Mouse (Mus musculus) embryonic facial prominence, embryonic 11.5 days (tissue): ENCODE measurements around the gene Wdr73. TPM values are rescaled to one million over a fixed set of nuclear protein-coding genes. Genes with fewer than 3 reads are reported as not detected.

ENCODE experiments used
- ATAC-seq: fragments of 200-750 bp; cut with Nextera tagmentation; replicated peaks from 2 replicates; pipeline ENCODE4 v1.8.0; 2017; ENCODE audit warnings: low read depth; ENCODE audit not compliant: insufficient number of reproducible peaks, low FRiP score, low TSS enrichment
- DNase-seq: peaks from one replicate; pipeline ENCODE4 v3.0.0-alpha.2; 2015; ENCODE audit warnings: low spot score
- H3K27ac ChIP-seq: fragments of 300-500 bp; sonication (generic); replicated peaks from 2 replicates; pipeline ENCODE4 v1.5.1; 2014; ENCODE audit warnings: mild to moderate bottlenecking, low read depth, low read length, control low read depth
- H3K27me3 ChIP-seq: fragments of 300-500 bp; sonication (generic); 2 replicates; pipeline ENCODE4 v1.6.1; 2014; ENCODE audit warnings: mild to moderate bottlenecking, low read length, moderate library complexity, mixed read lengths; ENCODE audit not compliant: control insufficient read depth, insufficient read depth
- H3K36me3 ChIP-seq: fragments of 300-500 bp; sonication (generic); replicated peaks from 2 replicates; pipeline ENCODE4 v1.6.1; 2014; ENCODE audit warnings: low read depth, mild to moderate bottlenecking, low read length, moderate library complexity, mixed read lengths; ENCODE audit not compliant: control insufficient read depth, insufficient read depth
- H3K4me1 ChIP-seq: fragments of 300-500 bp; sonication (generic); 2 replicates; pipeline ENCODE4 v1.6.1; 2014; ENCODE audit warnings: low read length, mixed read lengths; ENCODE audit not compliant: control insufficient read depth, insufficient read depth
- H3K4me2 ChIP-seq: fragments of 300-500 bp; sonication (generic); 2 replicates; pipeline ENCODE4 v1.6.1; 2014; ENCODE audit warnings: low read depth, mild to moderate bottlenecking, control low read depth, low read length, moderate library complexity
- H3K4me3 ChIP-seq: fragments of 300-500 bp; sonication (generic); 2 replicates; pipeline ENCODE4 v1.5.1; 2014; ENCODE audit warnings: low read depth, low read length, control low read depth
- H3K9ac ChIP-seq: fragments of 300-500 bp; sonication (generic); replicated peaks from 2 replicates; pipeline ENCODE4 v1.6.1; 2014; ENCODE audit warnings: mild to moderate bottlenecking, control low read depth, low read length
- H3K9me3 ChIP-seq: fragments of 300-500 bp; sonication (generic); replicated peaks from 2 replicates; pipeline ENCODE4 v1.6.1; 2016; ENCODE audit warnings: mild to moderate bottlenecking, low read length, inconsistent platforms, mixed read lengths; ENCODE audit not compliant: control insufficient read depth
- WGBS: fragments of 180-500 bp; shearing (Covaris S2); extraction: QIAGEN DNeasy Blood & Tissue Kit; methylation state at CpG from one replicate; pipeline ENCODE4 v1.1.7; 2014; 5-methylcytosine and 5-hydroxymethylcytosine counted together
- polyA plus RNA-seq: library from polyadenylated mRNA; unstranded; fragments of >200 nt; fragmentation: Nextera tagmentation; extraction: Ambion mirVana; gene quantifications from 2 replicates; pipeline ENCODE4 v1.2.1, GENCODE M21; 2014

Wdr73 gene
- polyA plus RNA-seq, 1 experiment from 2014 or later = 33.0 TPM

DNA sequence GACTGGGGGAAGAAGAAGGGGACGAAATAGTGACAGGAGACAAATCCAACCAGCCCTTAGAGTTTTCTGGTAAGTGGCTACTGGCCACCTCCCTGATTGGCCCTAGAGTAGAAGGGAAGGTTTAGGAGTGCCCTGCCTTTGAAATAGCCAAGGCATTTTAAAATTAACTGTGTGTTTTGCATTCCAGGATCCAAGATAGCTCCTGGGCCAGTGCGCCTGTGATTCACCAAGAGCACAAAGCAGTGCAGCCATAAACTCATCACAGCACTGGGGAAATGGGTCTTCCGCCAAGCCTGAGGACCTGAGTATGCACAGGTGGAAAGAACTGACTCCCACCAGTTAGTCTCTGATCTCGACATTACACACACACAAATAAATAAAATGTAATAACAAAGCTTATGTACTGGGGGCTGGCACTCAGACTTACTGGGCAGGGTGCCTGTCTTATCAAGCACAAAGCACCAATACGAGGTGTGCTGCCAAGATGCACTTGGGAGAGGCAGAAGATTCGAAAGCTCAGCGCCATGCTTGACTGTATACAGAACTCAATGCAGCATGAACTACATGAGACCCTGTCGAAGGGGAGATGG lies 30.6 kb upstream of the Wdr73 start:
- no peaks in the 10 kb centered on the region for H3K4me1 ChIP-seq
- no peak overlapping the region for H3K27ac ChIP-seq
- no peak overlapping the region for H3K4me2 ChIP-seq
- H3K9me3 ChIP-seq = no peaks in the 10 kb centered on the region
- H3K36me3 ChIP-seq = peaks cover 2% of the 10 kb centered on the region; the same call in 1 of the 2 replicates
- H3K4me3 ChIP-seq = no peak overlapping the region
- WGBS = 90% methylated on average over 8 of the region's 8 CpGs
- DNase-seq (no peak), ATAC-seq (no peak)
- H3K9ac ChIP-seq = no peak overlapping the region
- H3K27me3 ChIP-seq = no peaks in the 10 kb centered on the region

DNA sequence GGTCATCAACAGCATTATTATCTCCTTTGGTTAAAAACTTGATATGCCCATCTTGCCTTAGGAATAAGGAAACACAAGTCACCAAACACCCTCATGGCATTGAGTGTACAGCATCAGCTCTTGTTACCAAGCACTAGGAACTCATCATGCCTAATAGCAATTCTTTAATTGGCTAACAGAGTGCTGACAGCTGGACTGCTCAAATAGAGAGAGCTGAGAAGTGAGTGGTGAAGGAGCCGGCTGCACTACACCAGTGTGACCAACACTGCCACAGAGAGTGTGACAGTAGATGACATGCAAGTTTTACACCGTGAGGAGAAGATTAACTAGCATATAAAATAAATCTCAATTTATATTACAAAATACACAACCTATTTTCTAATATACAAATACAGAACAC lies 22.1 kb upstream of the Wdr73 start:
- Histone ChIP-seq H3K4me1 (no peaks in the 10 kb centered on the region), H3K27ac (no peak overlapping the region), H3K9ac (no peak overlapping the region), H3K4me2 (no peak overlapping the region), H3K9me3 (no peaks in the 10 kb centered on the region), H3K27me3 (no peaks in the 10 kb centered on the region), H3K36me3 (peaks cover 7% of the 10 kb centered on the region), H3K4me3 (no peak overlapping the region)
- 89% methylated on average over 2 of the region's 2 CpGs for WGBS
- DNase-seq (no peak), ATAC-seq (no peak)

GRCm38 (mm10) chr7:80919647-80920008 lies 18.6 kb upstream of the Wdr73 start:
- H3K4me3 ChIP-seq = no peak overlapping the region
- 92% methylated on average over 5 of the region's 5 CpGs for WGBS
- H3K27ac ChIP-seq = no peak overlapping the region
- H3K9me3 ChIP-seq = no peaks in the 10 kb centered on the region
- no peaks in the 10 kb centered on the region for H3K4me1 ChIP-seq
- DNase-seq = no peak
- no peaks in the 10 kb centered on the region for H3K27me3 ChIP-seq
- H3K36me3 ChIP-seq = peaks cover 6% of the 10 kb centered on the region
- no peak for ATAC-seq
- no peak overlapping the region for H3K9ac ChIP-seq
- no peak overlapping the region for H3K4me2 ChIP-seq

DNA sequence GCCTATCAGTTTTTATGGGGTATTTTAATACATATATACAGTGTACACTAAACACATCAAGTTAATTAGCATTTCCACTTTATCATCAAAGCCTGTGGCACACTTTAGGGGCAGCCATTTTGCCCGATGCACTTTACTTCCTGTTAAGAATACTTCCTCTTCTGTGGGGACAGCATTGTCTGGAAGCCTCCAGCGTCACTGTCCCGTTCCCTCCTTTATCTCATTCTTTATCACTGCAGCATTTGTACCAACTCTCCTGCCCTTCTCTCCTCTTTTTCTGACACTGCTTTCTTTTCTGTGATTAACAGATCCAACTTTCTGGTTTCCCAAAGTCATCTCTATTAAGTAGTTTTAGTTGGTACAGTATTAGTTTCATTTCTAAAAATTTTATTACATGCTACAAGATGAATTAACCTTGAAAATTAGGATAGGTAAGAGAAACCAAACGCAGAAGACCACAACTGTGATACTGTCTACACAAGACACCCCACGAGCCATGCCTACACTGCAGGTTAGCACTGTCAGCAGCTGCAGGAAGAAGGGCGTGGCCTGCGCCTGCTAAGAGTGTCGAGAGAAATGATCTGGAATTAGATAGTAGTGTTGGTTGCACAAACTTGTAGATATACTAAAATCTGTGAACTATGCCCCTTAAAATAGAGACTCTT lies 18.0 kb upstream of the Wdr73 start:
- H3K4me1 ChIP-seq = no peaks in the 10 kb centered on the region
- H3K36me3 ChIP-seq = peaks cover 6% of the 10 kb centered on the region
- H3K27me3 ChIP-seq = no peaks in the 10 kb centered on the region
- H3K9ac ChIP-seq = no peak overlapping the region
- ATAC-seq (no peak), DNase-seq (no peak)
- no peak overlapping the region for H3K4me2 ChIP-seq
- WGBS = 86% methylated on average over 8 of the region's 8 CpGs
- no peak overlapping the region for H3K27ac ChIP-seq
- no peak overlapping the region for H3K4me3 ChIP-seq
- no peaks in the 10 kb centered on the region for H3K9me3 ChIP-seq

- Histone ChIP-seq H3K4me1 (no peaks in the 10 kb centered on the region), H3K9ac (no peak overlapping the region), H3K4me2 (no peak overlapping the region), H3K9me3 (no peaks in the 10 kb centered on the region), H3K27me3 (no peaks in the 10 kb centered on the region), H3K27ac (no peak overlapping the region), H3K36me3 (peaks cover 6% of the 10 kb centered on the region), H3K4me3 (no peak overlapping the region)
- DNase-seq (no peak), ATAC-seq (no peak)
- 92% methylated on average over 4 of the region's 4 CpGs for WGBS
Observed at GRCm38 (mm10) chr7:80917916-80918465, 16.9 kb upstream of the Wdr73 start.

DNA sequence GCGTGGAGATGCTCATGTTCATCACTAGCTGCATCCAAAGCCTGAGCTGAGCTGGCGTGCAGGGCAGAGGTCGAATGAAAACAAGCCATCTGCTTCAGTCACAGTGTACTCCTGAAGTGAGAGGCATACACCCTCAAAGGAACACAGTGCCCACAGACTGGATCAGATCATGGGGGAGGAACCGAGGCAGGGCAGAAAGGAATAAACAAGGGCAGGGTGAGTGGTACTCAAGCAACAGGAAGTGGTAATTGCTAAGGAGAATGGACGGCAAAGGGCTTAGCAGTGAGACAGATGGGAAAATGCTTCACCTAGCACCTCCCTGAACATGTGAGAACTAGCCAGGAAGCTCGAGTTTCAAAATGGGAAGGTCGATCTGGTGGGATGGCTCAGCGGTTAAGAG lies 11.4 kb upstream of the Wdr73 start:
- no peaks in the 10 kb centered on the region for H3K27me3 ChIP-seq
- ATAC-seq = no peak
- H3K4me3 ChIP-seq = no peak overlapping the region
- no peaks in the 10 kb centered on the region for H3K4me1 ChIP-seq
- no peak overlapping the region for H3K27ac ChIP-seq
- peaks cover 6% of the 10 kb centered on the region for H3K36me3 ChIP-seq
- DNase-seq = no peak
- WGBS = 88% methylated on average over 8 of the region's 8 CpGs
- H3K4me2 ChIP-seq = no peak overlapping the region
- H3K9ac ChIP-seq = no peak overlapping the region
- H3K9me3 ChIP-seq = no peaks in the 10 kb centered on the region

GRCm38 (mm10) chr7:80911053-80911452 lies 10.0 kb upstream of the Wdr73 start:
- peaks cover 2% of the 10 kb centered on the region; the same call in 1 of the 2 replicates for H3K36me3 ChIP-seq
- ATAC-seq = no peak
- H3K9ac ChIP-seq = no peak overlapping the region
- DNase-seq = no peak
- no peaks in the 10 kb centered on the region for H3K9me3 ChIP-seq
- H3K4me3 ChIP-seq = no peak overlapping the region
- H3K4me1 ChIP-seq = no peaks in the 10 kb centered on the region
- no peaks in the 10 kb centered on the region for H3K27me3 ChIP-seq
- no peak overlapping the region for H3K4me2 ChIP-seq
- 67% methylated on average over 7 of the region's 7 CpGs for WGBS
- no peak overlapping the region for H3K27ac ChIP-seq

DNA sequence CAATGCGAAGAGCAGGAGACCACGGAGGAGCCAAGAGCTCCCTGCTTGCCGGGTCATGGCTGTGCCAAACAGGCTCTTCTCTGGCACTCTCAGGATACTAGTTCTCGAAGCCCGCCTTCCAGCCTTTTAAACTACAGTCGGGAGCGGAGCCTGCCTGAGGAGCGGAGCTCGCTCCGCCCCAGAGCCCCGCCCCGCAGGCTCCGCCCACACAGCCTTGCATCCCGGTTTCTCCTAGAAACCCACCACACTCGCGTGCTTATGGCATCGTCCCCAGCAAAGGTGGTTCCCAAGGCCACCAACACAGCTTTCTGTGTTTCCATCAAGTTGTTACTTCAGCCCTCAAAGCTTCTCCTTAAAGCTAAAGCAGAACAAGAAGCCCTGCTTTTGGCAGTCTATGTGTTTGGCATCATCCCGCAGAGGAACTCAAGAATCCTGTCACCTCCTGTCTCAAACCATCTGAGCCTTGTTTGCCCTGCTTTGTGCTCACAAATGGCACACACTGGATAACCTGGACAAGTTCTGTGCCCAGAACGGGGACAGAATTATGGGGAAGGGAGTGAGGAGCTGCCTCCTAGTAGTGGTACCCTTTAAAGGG lies 3.9 kb upstream of the Wdr73 start, which contains the start of gene Nmb:
Gene Nmb, minus strand, starts transcription at position 156 of the 595 bp plus-strand sequence.
- peak; percentile 88 for DNase-seq
- no peaks in the 10 kb centered on the region for H3K27me3 ChIP-seq
- H3K4me2 ChIP-seq = peak within 1 kb of the TSS; percentile 69
- no peaks in the 10 kb centered on the region for H3K36me3 ChIP-seq
- H3K9me3 ChIP-seq = no peaks in the 10 kb centered on the region
- H3K4me1 ChIP-seq = no peaks in the 10 kb centered on the region
- H3K27ac ChIP-seq = no peak within 1 kb of the TSS
- H3K9ac ChIP-seq = peak within 1 kb of the TSS; percentile 58
- 4% methylated on average over 19 of the region's 19 CpGs for WGBS
- 0 out of 2 replicates have a peak, but pooled peaks have one; percentile 18 for ATAC-seq
- peak within 1 kb of the TSS; percentile 32 for H3K4me3 ChIP-seq
